Mouse (Mus musculus) CH12.LX (cell line): Measurements from ENCODE around the gene Zmynd15. TPM values are rescaled to one million over a fixed set of nuclear protein-coding genes. Genes with fewer than 3 reads are reported as not detected.

Experiments used
- DNase-seq: peaks from one replicate; pipeline ENCODE4 v3.0.0-alpha.2; 2013; ENCODE audit errors: extremely low read depth
- H3K27ac ChIP-seq: 2 replicates; pipeline ENCODE4 v1.5.1; 2012; ENCODE audit warnings: low read depth, mild to moderate bottlenecking, control low read depth, moderate library complexity; ENCODE audit not compliant: insufficient read depth
- H3K27me3 ChIP-seq: replicated peaks from 2 replicates; pipeline ENCODE3; 2012; ENCODE audit warnings: inconsistent platforms
- H3K36me3 ChIP-seq, 2 experiments: replicated peaks in 1 of 2; 2 replicates each; pipeline versions ENCODE3 to v1.6.1; 2012; ENCODE audit warnings: inconsistent platforms in 1 of 2, low read length in 1 of 2, mild to moderate bottlenecking in 1 of 2, mixed read lengths in 1 of 2, moderate library complexity in 1 of 2; ENCODE audit not compliant: control insufficient read depth in 1 of 2, insufficient read depth in 1 of 2
- H3K4me1 ChIP-seq, 2 experiments: 2 replicates each; pipeline ENCODE4 v1.6.1; 2012; ENCODE audit warnings: inconsistent platforms in 1 of 2, moderate library complexity in 1 of 2; ENCODE audit not compliant: insufficient read depth in 2 of 2, control insufficient read depth in 1 of 2
- H3K4me2 ChIP-seq: 2 replicates; pipeline ENCODE4 v1.6.1; 2012; ENCODE audit warnings: low read depth, mild to moderate bottlenecking, control low read depth; ENCODE audit not compliant: poor library complexity, insufficient read depth, severe bottlenecking
- H3K4me3 ChIP-seq, 3 experiments: fragments of 150-350 bp in 1 of 3; sonication (generic) in 1 of 3; replicated peaks in 1 of 3; 2 replicates each; pipeline versions ENCODE3 to v1.5.1; 2011 to 2012; ENCODE audit warnings: low read depth in 2 of 3, low read length in 2 of 3, mild to moderate bottlenecking in 2 of 3, moderate library complexity in 2 of 3, control low read depth in 1 of 3, improper control_type of control experiment in 1 of 3, inconsistent platforms in 1 of 3, mixed read lengths in 1 of 3; ENCODE audit not compliant: poor library complexity in 1 of 3
- H3K79me2 ChIP-seq: replicated peaks from 2 replicates; pipeline ENCODE4 v1.6.1; 2012; ENCODE audit warnings: mild to moderate bottlenecking, moderate library complexity; ENCODE audit not compliant: control insufficient read depth, poor library complexity, insufficient read depth, severe bottlenecking; ENCODE audit errors: extremely low read depth
- H3K9ac ChIP-seq: 2 replicates; pipeline ENCODE4 v1.6.1; 2012; ENCODE audit warnings: low read depth, mild to moderate bottlenecking, control low read depth, moderate library complexity; ENCODE audit not compliant: insufficient read depth
- H3K9me3 ChIP-seq: replicated peaks from 2 replicates; pipeline ENCODE3; 2012; ENCODE audit warnings: low read length, inconsistent platforms, mixed read lengths
- CHD1 ChIP-seq: IDR thresholded peaks from 2 replicates; pipeline ENCODE4 v1.6.1; 2012; ENCODE audit warnings: low read depth, low read length, improper control_type of control experiment, inconsistent platforms
- CHD2 ChIP-seq: IDR thresholded peaks from 2 replicates; pipeline ENCODE4 v1.6.1; 2011; ENCODE audit warnings: low read length, improper control_type of control experiment
- E2F4 ChIP-seq: IDR thresholded peaks from 2 replicates; pipeline ENCODE4 v1.6.1; 2011; ENCODE audit warnings: low read depth, low read length, improper control_type of control experiment; ENCODE audit not compliant: insufficient replicate concordance
- ELF1 ChIP-seq: IDR thresholded peaks from 2 replicates; pipeline ENCODE4 v1.6.1; 2014; ENCODE audit warnings: low read depth, mild to moderate bottlenecking, inconsistent platforms, low read length, improper control_type of control experiment
- GABPA ChIP-seq: IDR thresholded peaks from 2 replicates; pipeline ENCODE4 v1.6.1; 2012; ENCODE audit warnings: low read depth, low read length, improper control_type of control experiment, inconsistent platforms; ENCODE audit not compliant: insufficient replicate concordance
- HCFC1 ChIP-seq: IDR thresholded peaks from 2 replicates; pipeline ENCODE4 v1.6.1; 2012; ENCODE audit warnings: low read depth, mild to moderate bottlenecking, inconsistent platforms, low read length, improper control_type of control experiment
- IRF4 ChIP-seq: IDR thresholded peaks from 2 replicates; pipeline ENCODE4 v1.6.1; 2014; ENCODE audit warnings: low read depth, mild to moderate bottlenecking, inconsistent platforms, low read length, improper control_type of control experiment
- JUN ChIP-seq: IDR thresholded peaks from 2 replicates; pipeline ENCODE4 v1.6.1; 2011; ENCODE audit warnings: low read depth, mild to moderate bottlenecking, low read length, improper control_type of control experiment, moderate library complexity; ENCODE audit not compliant: insufficient read depth
- JUND ChIP-seq: conservative IDR thresholded peaks from 2 replicates; pipeline ENCODE4 v1.6.1; 2011; ENCODE audit warnings: low read depth, low read length, improper control_type of control experiment
- MEF2A ChIP-seq: IDR thresholded peaks from 2 replicates; pipeline ENCODE4 v1.6.1; 2014; ENCODE audit warnings: low read depth, mild to moderate bottlenecking, inconsistent platforms, low read length, improper control_type of control experiment, borderline replicate concordance
- MYC ChIP-seq: IDR thresholded peaks from 2 replicates; pipeline ENCODE4 v1.6.1; 2011; ENCODE audit warnings: low read depth, mild to moderate bottlenecking, improper control_type of control experiment, low read length
- NELFE ChIP-seq: IDR thresholded peaks from 2 replicates; pipeline ENCODE4 v1.6.1; 2011; ENCODE audit warnings: low read depth, low read length, improper control_type of control experiment
- POLR2AphosphoS2 ChIP-seq: IDR thresholded peaks from 2 replicates; pipeline ENCODE4 v1.6.1; 2011; ENCODE audit warnings: low read depth, low read length, improper control_type of control experiment
- RAD21 ChIP-seq: IDR thresholded peaks from 2 replicates; pipeline ENCODE4 v1.6.1; 2011; ENCODE audit warnings: low read depth, mild to moderate bottlenecking, low read length, improper control_type of control experiment, moderate library complexity
- TBP ChIP-seq: conservative IDR thresholded peaks from 2 replicates; pipeline ENCODE4 v1.6.1; 2011; ENCODE audit warnings: low read depth, low read length, improper control_type of control experiment
- USF1 ChIP-seq: IDR thresholded peaks from 2 replicates; pipeline ENCODE4 v1.6.1; 2014; ENCODE audit warnings: low read depth, mild to moderate bottlenecking, inconsistent platforms, low read length, improper control_type of control experiment
- ZC3H11A ChIP-seq: IDR thresholded peaks from 2 replicates; pipeline ENCODE4 v1.6.1; 2012; ENCODE audit warnings: low read depth, mild to moderate bottlenecking, inconsistent platforms, low read length, improper control_type of control experiment
- ZKSCAN1 ChIP-seq: IDR thresholded peaks from 2 replicates; pipeline ENCODE4 v1.6.1; 2012; ENCODE audit warnings: low read depth, inconsistent platforms, low read length, improper control_type of control experiment, borderline replicate concordance
- ZMIZ1 ChIP-seq: IDR thresholded peaks from 2 replicates; pipeline ENCODE4 v1.6.1; 2012; ENCODE audit warnings: low read depth, mild to moderate bottlenecking, inconsistent platforms, low read length, improper control_type of control experiment
- ZNF384 ChIP-seq: IDR thresholded peaks from 2 replicates; pipeline ENCODE4 v1.6.1; 2012; ENCODE audit warnings: low read depth, low read length, improper control_type of control experiment, inconsistent platforms
- dilution Hi-C: fragments of 300-500 bp; cut with MboI; formaldehyde crosslinking; loops from 2 replicates; pipeline ENCODE4 v1.14.3; 2020; ENCODE audit warnings: low sequenced_read_pairs; ENCODE audit not compliant: extremely low pct_unique_long_range_greater_than_20kb, extremely low pct_ligation_motif_present
- in situ Hi-C: fragments of 300-500 bp; cut with MboI; formaldehyde crosslinking; loops from 3 replicates; pipeline ENCODE4 v1.14.3; 2019; ENCODE audit warnings: low sequenced_read_pairs, low pct_ligation_motif_present, low pct_unique_long_range_greater_than_20kb, mixed read lengths
- polyA plus RNA-seq: library from polyadenylated mRNA; unstranded; fragments of >175 nt; gene quantifications from 2 replicates; pipeline ENCODE4 v1.2.1, GENCODE M21; 2012; ENCODE audit warnings: low read depth; ENCODE audit not compliant: insufficient read length
- total RNA-seq, 2 experiments: library from RNA; depleted of rRNA; stranded (reverse); fragments of 300-350 nt in 1 of 2; fragments of >200 nt in 1 of 2; gene quantifications; 2 replicates each; pipeline ENCODE4 v1.2.3; 2012 to 2014

Gene Zmynd15
- total and polyA plus RNA-seq, 3 experiments = 0.05 to 0.20 (median 0.08) TPM

- TF ChIP-seq POLR2AphosphoS2 (peak; percentile 84; the same call in 1 of the 2 replicates), ELF1 (peak; percentile 66), RAD21 (no peak), IRF4 (peak; percentile 78; the same call in 1 of the 2 replicates), CHD1 (no peak), USF1 (peak; percentile 89), NELFE (peak; percentile 95), ZNF384 (no peak)
Observed at GRCm38 (mm10) chr11:70409594-70410296, 49.5 kb upstream of the Zmynd15 start, which contains the start of gene Pelp1 (continued).

DNA sequence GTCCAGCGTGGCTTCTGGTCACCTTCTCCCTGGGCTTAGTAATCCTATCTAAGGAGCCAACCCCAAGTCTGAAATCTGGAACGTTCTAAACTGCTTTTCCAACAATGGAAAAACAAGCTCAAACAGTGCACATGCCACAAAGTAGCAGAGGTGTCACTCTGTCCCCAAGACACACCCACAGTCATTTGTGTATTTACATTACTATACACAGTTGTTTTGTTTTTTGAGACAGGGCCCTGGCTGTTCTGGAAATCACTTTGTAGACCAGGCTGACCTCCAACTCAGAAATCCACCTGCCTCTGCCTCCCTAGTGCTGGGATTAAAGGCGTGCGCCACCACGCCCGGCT lies 49.0 kb upstream of the Zmynd15 start:
- H3K4me2 ChIP-seq = peak overlapping the region; percentile 40
- peak overlapping the region; percentile 37 for H3K9ac ChIP-seq
- in situ Hi-C loops = loop anchor here (5.0 to 10.0 kb wide), 3 partner anchors 97 to 345 kb away; partner anchors contain the start of genes 4930544D05Rik, Chrne and Tm4sf5
- dilution Hi-C loops = no loop called here
- DNase-seq = no peak
- H3K27ac ChIP-seq = no peak overlapping the region
- peaks cover 12 to 49% of the 10 kb centered on the region in 2 experiments for H3K4me1 ChIP-seq
- peaks cover 10 to 34% of the 10 kb centered on the region in 2 experiments for H3K36me3 ChIP-seq
- H3K4me3 ChIP-seq = peak overlapping the region; percentile 91 to 96 (median 95)
- peaks cover 45% of the 10 kb centered on the region for H3K79me2 ChIP-seq
- H3K9me3 ChIP-seq = no peaks in the 10 kb centered on the region
- no peaks in the 10 kb centered on the region for H3K27me3 ChIP-seq
- TF ChIP-seq JUN (0 out of 2 replicates have a peak, but pooled peaks have one; percentile 12), MYC (peak; percentile 99; the same call in 1 of the 2 replicates), GABPA (no peak), ZC3H11A (no peak), HCFC1 (no peak), ZMIZ1 (no peak), ZKSCAN1 (no peak), TBP (0 out of 2 replicates have a peak, but pooled peaks have one; percentile 24), E2F4 (0 out of 2 replicates have a peak, but pooled peaks have one; percentile 90), MEF2A (no peak), JUND (no peak), CHD2 (no peak)
